Mouse (Mus musculus) layer of hippocampus, adult 11-12 months (tissue): ENCODE measurements at regions not wholly inside any gene's neighbourhood (a gene's known extent, or its start where the extent isn't known, plus 50 kb on each side); places are given as distances from the start of the nearest gene placed in this dataset.

ENCODE experiments used
- DNase-seq: peaks from one replicate; pipeline ENCODE4 v3.0.0; 2022; ENCODE audit warnings: low spot score

DNA sequence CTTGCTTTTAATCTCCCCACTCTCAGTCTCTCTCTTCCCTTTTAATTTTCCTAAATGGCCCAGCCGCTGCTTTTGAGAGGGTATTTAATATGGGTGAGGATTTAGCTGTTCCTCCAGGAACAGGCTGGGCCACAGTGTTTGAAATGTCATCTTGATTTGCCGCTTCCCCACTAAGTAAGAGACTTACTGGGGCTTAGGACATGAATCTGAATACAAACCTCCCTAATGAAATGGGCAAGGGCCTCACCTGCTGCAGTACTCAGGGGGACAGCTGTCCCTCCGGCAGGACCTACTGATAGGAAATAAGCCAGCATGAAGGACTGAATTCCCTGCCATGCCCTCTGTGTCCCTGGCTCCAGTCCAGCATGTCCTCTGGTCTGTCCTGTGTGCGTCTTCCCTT is 50.6 kb upstream of the Prr23a1 start:
- DNase-seq: no peak

DNA sequence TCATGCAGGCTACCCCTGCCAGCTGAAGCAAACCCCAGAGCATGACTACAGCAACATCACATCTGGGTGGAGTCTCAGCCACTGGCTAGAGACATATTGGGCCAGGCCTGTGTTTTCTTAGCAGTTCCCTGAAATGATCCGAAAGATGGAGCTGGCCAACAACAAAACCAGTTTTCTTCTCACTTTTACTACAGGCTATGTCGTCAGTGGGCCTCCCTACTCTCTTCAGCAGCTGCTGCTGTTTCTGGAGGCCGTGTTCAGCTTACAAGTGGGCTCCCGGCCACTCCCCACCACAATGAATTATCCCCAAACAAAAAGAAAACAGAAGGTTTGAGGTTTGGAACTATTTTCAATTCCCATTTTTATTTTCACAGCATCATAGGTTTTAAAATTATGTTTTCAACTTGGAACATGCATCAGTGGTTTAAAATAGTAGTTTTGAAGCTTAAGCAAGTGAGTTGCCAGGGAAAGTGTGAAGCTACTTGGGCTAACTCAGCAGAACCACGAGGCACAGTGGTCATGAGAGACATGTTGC is 68.6 kb upstream of the Prr23a1 start:
- no peak for DNase-seq

- no peak for DNase-seq
Observed at GRCm38 (mm10) chr9:98773212-98773611, 69.1 kb upstream of the Prr23a1 start.

DNA sequence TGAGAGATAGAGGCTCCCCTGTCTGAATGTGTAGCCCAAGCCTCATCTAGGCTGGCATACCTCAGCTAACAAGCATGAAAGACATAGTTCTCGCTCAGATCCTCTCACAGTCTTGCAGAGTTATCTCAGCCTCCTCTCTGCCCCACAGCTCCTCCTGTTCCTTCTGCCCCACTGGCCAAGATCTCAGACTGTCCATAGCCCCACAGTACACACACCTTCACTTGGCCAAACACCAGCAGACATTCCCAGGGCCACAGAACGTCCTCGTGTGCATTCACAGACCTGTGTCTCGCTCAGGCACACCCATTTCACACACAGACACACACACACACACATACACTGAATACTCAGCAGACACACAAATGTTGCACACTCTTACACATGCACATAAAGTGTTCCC is 87.5 kb upstream of the Prr23a1 start:
- no peak for DNase-seq

- DNase-seq: no peak
Observed at GRCm38 (mm10) chr9:98753356-98753953, 88.8 kb upstream of the Prr23a1 start.

- DNase-seq: no peak
Observed at GRCm38 (mm10) chr9:98743785-98744184, 98.5 kb upstream of the Prr23a1 start.

- DNase-seq: no peak
Observed at GRCm38 (mm10) chr9:98727276-98727860, 114.9 kb upstream of the Prr23a1 start.

GRCm38 (mm10) chr9:98726638-98727037 is 115.7 kb upstream of the Prr23a1 start:
- no peak for DNase-seq

- DNase-seq: no peak
Observed at GRCm38 (mm10) chr9:98722885-98723284, 119.4 kb upstream of the Prr23a1 start.

DNA sequence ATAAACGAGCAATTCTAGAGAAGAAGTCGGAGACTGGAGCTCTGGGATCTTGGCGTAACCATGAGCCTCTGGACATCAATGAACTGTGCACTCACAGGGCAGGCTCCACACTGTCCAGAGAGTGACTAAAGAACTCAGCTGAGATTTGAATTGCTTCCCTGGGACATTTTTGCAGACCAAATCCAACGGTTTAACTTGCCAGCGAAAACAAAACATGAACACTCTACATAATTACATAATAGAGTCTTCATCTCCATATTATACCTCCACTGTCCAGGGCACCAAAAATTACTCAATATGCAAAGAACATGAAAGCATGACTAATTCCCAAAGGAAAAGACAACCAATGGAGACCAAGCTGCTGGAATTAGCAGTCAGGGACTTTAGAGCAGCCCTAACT is 119.9 kb upstream of the Mrps22 start:
- no peak for DNase-seq

- no peak for DNase-seq
Observed at GRCm38 (mm10) chr9:98717701-98718270, 116.3 kb upstream of the Mrps22 start.

DNA sequence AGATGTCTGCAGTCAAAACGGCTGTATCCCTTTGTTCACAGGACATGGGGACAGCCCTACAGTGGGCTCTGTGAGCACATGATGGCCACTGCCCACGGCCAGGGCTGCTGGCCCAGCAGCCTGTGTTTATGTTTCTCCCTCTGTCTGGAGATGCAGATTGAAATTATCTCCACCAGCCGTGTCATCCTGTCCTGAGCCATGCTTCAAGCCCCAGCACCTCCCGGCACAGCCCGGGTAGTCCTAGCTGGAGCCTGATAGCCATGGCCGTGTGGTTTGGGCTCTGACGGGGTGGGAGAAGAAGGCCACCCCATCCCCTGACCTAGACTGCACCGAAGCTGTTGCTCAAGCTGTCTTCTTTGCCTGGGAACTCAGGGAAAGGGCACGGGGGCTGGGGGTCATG is 113.2 kb upstream of the Mrps22 start:
- no peak for DNase-seq

- no peak for DNase-seq
Observed at GRCm38 (mm10) chr9:98712826-98713225, 111.4 kb upstream of the Mrps22 start.

- DNase-seq: no peak
Observed at GRCm38 (mm10) chr9:98712023-98712563, 110.6 kb upstream of the Mrps22 start.

DNA sequence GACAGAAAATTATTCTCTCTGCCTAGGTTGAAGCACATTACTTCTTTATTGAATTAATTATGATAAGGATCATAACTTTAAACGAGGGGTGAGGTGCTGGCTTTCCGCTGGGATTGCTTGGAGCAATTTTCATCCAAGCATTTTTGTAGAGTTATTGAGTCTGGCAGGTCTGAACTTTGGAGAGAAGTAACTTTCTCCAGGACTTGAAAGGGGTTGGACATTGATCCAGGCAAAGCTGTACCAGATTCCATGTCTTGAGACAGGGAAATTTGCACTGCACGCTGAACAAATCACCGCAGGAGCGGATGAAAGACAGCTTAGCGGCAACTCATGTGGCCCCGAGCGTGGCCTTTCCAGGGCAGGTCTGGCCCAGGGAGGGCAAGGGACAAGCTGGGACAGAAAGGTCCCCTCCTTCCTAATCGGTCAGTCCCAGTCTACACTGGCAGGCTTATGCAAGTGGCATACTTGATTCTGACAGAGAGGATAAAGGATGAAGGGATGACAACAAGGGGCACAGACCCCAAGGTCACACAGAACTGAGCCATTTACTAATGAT is 108.8 kb upstream of the Mrps22 start:
- no peak for DNase-seq

DNA sequence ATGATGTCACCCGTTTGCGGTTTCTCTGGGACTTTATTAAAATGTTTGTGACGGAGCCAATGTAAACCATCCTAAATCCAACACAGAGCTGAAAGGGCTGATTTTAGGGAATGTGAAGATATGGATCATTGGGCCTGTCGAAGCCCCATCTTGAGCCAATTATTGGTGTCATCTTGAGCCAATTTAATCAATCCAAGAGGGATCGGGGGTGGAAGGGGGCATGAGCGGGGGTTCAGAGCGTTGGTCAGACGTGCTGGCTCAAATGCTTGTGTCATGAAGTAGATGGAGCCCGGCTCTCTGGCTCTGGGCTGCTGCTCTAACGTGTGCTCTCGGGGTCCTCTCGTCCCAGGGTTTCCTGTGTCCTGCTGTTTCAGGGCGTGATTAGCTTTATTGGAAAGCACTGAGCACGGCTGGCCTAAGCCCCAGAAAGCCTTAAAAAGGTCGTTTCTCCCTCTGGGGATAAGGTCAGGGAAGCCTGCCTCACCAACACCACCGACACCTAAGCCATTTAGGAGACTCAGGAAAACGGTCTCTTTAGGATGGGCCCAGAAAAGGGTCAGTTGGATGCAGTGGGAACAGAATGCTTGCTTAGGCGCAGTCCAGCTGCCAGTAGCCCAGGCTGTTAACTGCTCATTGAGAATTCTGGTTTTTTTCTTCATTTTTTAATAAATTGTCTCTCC is 106.7 kb upstream of the Mrps22 start:
- no peak for DNase-seq

GRCm38 (mm10) chr9:98707491-98707890 is 106.0 kb upstream of the Mrps22 start:
- no peak for DNase-seq

GRCm38 (mm10) chr9:98704131-98704530 is 102.7 kb upstream of the Mrps22 start:
- DNase-seq: no peak

- DNase-seq: no peak
Observed at GRCm38 (mm10) chr9:98703331-98703730, 101.9 kb upstream of the Mrps22 start.

DNA sequence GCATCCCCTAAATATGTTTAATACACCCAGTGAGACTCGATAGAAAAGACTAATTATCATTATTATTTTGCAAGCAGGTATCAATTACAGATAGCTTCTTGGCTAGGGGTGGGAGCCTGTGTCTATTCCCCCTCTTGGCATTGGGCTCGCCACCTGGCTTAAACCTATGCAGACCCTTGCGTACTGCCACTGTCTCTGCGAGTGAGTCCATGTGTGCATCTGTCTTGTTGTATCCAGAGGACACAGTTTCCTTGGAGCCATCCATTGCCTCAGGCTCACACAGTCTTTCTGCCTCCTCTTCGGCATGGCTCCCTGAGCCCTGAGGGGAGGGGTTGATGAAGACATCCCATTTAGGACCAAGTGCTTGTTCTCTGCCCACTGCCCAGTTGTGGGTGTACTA is 99.1 kb upstream of the Mrps22 start:
- no peak for DNase-seq

GRCm38 (mm10) chr9:98697155-98697554 is 95.7 kb upstream of the Mrps22 start:
- no peak for DNase-seq

DNA sequence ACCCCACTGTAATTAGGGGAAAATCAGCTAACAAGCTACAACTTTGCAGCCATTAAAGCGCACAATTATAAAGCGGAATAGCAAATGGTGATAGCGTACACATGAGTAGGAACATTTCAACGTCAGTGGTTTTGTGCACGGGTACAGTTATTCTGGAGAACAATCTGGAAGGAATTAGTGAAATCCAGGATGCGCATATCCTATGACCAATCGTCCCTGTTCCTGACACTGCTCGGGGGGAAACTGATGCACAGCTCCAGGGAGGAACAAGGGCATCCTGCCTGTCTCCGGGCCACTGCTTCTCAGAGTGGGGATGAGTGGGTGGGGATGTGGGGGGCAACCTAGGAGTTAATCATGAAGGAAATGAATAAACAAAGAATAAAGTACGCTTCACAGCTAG is 93.6 kb upstream of the Mrps22 start:
- no peak for DNase-seq
